Mouse (Mus musculus) MEL (cell line): Measurements from ENCODE around the gene Cldn4.

Source experiments
- CHD2 ChIP-seq: IDR thresholded peaks from 2 replicates; pipeline ENCODE4 v1.6.1; 2011; ENCODE audit warnings: low read length, improper control_type of control experiment
- CTCF ChIP-seq, 3 experiments: IDR thresholded peaks in 2 of 3; conservative IDR thresholded peaks in 1 of 3; 2 replicates each; pipeline ENCODE4 v1.5.1; 2011 to 2012; ENCODE audit warnings: low read length in 3 of 3, low read depth in 2 of 3, mild to moderate bottlenecking in 2 of 3, improper control_type of control experiment in 1 of 3, inconsistent platforms in 1 of 3, mixed read lengths in 1 of 3, moderate library complexity in 1 of 3; ENCODE audit not compliant: control insufficient read depth in 1 of 3, insufficient read depth in 1 of 3, poor library complexity in 1 of 3, severe bottlenecking in 1 of 3
- EP300 ChIP-seq, 2 experiments: IDR thresholded peaks; 2 replicates each; pipeline ENCODE4 v1.6.1; 2011; ENCODE audit warnings: improper control_type of control experiment in 2 of 2, low read length in 2 of 2, low read depth in 1 of 2, mild to moderate bottlenecking in 1 of 2
- MAFK ChIP-seq: IDR thresholded peaks from 2 replicates; pipeline ENCODE4 v1.6.1; 2011; ENCODE audit warnings: low read depth, mild to moderate bottlenecking, low read length, improper control_type of control experiment, borderline replicate concordance
- MYB ChIP-seq: IDR thresholded peaks from 2 replicates; pipeline ENCODE4 v1.6.1; 2011; ENCODE audit warnings: mild to moderate bottlenecking, low read depth, low read length, improper control_type of control experiment
- POLR2A ChIP-seq, 2 experiments: IDR thresholded peaks; 2 replicates each; pipeline ENCODE4 v1.6.1; 2011 to 2012; ENCODE audit warnings: low read length in 2 of 2, mild to moderate bottlenecking in 2 of 2, control low read depth in 1 of 2, improper control_type of control experiment in 1 of 2, low read depth in 1 of 2, moderate library complexity in 1 of 2; ENCODE audit not compliant: control insufficient read depth in 1 of 2, insufficient read depth in 1 of 2, poor library complexity in 1 of 2
- POLR2AphosphoS2 ChIP-seq: IDR thresholded peaks from 2 replicates; pipeline ENCODE4 v1.6.1; 2011; ENCODE audit warnings: low read length, improper control_type of control experiment
- POLR2AphosphoS5 ChIP-seq: IDR thresholded peaks from 2 replicates; pipeline ENCODE4 v1.6.1; 2012; ENCODE audit warnings: low read depth, borderline replicate concordance, mild to moderate bottlenecking, inconsistent platforms, low read length, moderate library complexity, mixed read lengths
- RAD21 ChIP-seq: IDR thresholded peaks from 2 replicates; pipeline ENCODE4 v1.6.1; 2011; ENCODE audit warnings: mild to moderate bottlenecking, low read depth, low read length, improper control_type of control experiment
- SIN3A ChIP-seq: IDR thresholded peaks from 2 replicates; pipeline ENCODE4 v1.6.1; 2012; ENCODE audit warnings: low read length, improper control_type of control experiment, inconsistent platforms
- SMC3 ChIP-seq: IDR thresholded peaks from 2 replicates; pipeline ENCODE4 v1.6.1; 2011; ENCODE audit warnings: low read depth, low read length, improper control_type of control experiment
- USF1 ChIP-seq: IDR thresholded peaks from 2 replicates; pipeline ENCODE4 v1.6.1; 2014; ENCODE audit warnings: low read depth, mild to moderate bottlenecking, inconsistent platforms, low read length, improper control_type of control experiment, moderate library complexity
- USF2 ChIP-seq, 2 experiments: IDR thresholded peaks; 2 replicates each; pipeline ENCODE4 v1.6.1; 2011 to 2012; ENCODE audit warnings: improper control_type of control experiment in 2 of 2, low read length in 2 of 2, borderline replicate concordance in 1 of 2, inconsistent platforms in 1 of 2, low read depth in 1 of 2, mild to moderate bottlenecking in 1 of 2; ENCODE audit not compliant: insufficient read depth in 1 of 2
- ZNF384 ChIP-seq: IDR thresholded peaks from 2 replicates; pipeline ENCODE4 v1.6.1; 2012; ENCODE audit warnings: low read depth, mild to moderate bottlenecking, inconsistent platforms, low read length, improper control_type of control experiment

- TF ChIP-seq USF1, result no peak
- no peak for TF ChIP-seq SMC3
- TF ChIP-seq CTCF (IDR thresholded peaks at IDR 0.05 in 2 of 3, conservative IDR thresholded peaks at IDR 0.05 in 1 of 3; ENCODE audit: control insufficient read depth in 1 of 3, insufficient read depth in 1 of 3, low read depth in 2 of 3, low read length in 3 of 3, poor library complexity in 1 of 3, severe bottlenecking in 1 of 3), result no peak
- TF ChIP-seq MAFK, result no peak
- no peak for TF ChIP-seq POLR2AphosphoS5
- TF ChIP-seq EP300 (IDR thresholded peaks at IDR 0.05; ENCODE audit: low read depth in 1 of 2, low read length in 2 of 2), result no peak
- TF ChIP-seq CHD2, result no peak
- no peak for TF ChIP-seq RAD21
- no peak for TF ChIP-seq POLR2A (IDR thresholded peaks at IDR 0.05; ENCODE audit: control insufficient read depth in 1 of 2, insufficient read depth in 1 of 2, low read depth in 1 of 2, low read length in 2 of 2, poor library complexity in 1 of 2)
- TF ChIP-seq ZNF384, result no peak
- no peak for TF ChIP-seq POLR2AphosphoS2
- no peak for TF ChIP-seq USF2 (IDR thresholded peaks at IDR 0.05; ENCODE audit: borderline replicate concordance in 1 of 2, insufficient read depth in 1 of 2, low read depth in 1 of 2, low read length in 2 of 2)
- no peak for TF ChIP-seq MYB
- TF ChIP-seq SIN3A, result no peak
Measured at GRCm38 (mm10) chr5:134897596-134897995, 49.1 kb downstream of the Cldn4 start.
